Mouse (Mus musculus) forebrain, embryonic 14.5 days (tissue): ENCODE measurements around the gene Pcgf1. TPM values are rescaled to one million over a fixed set of nuclear protein-coding genes. Genes with fewer than 3 reads are reported as not detected.

ENCODE experiments used
- ATAC-seq: fragments of 200-750 bp; cut with Nextera tagmentation; 2 replicates; pipeline ENCODE4 v1.8.0; 2017; ENCODE audit warnings: mild to moderate bottlenecking, moderate library complexity
- DNase-seq: peaks from one replicate; pipeline ENCODE4 v3.0.0-alpha.2; 2015; ENCODE audit warnings: low spot score
- H3K27ac ChIP-seq: fragments of 300-500 bp; sonication (generic); 2 replicates; pipeline ENCODE4 v1.5.1; 2014; ENCODE audit warnings: low read depth, mild to moderate bottlenecking, control low read depth, low read length, moderate library complexity
- H3K27me3 ChIP-seq: fragments of 300-500 bp; sonication (generic); replicated peaks from 2 replicates; pipeline ENCODE4 v1.6.1; 2014; ENCODE audit warnings: low read length, control low read depth, mixed read lengths; ENCODE audit not compliant: control insufficient read depth, insufficient read depth
- H3K36me3 ChIP-seq: fragments of 300-500 bp; sonication (generic); 2 replicates; pipeline ENCODE4 v1.6.1; 2014; ENCODE audit warnings: low read length, control low read depth; ENCODE audit not compliant: control insufficient read depth, insufficient read depth
- H3K4me1 ChIP-seq: fragments of 300-500 bp; sonication (generic); 2 replicates; pipeline ENCODE4 v1.6.1; 2014; ENCODE audit warnings: antibody characterized with exemption, low read length, control low read depth; ENCODE audit not compliant: control insufficient read depth, insufficient read depth
- H3K4me2 ChIP-seq: fragments of 300-500 bp; sonication (generic); 2 replicates; pipeline ENCODE4 v1.6.1; 2014; ENCODE audit warnings: mild to moderate bottlenecking, control low read depth, low read length
- H3K4me3 ChIP-seq: fragments of 300-500 bp; sonication (generic); 2 replicates; pipeline ENCODE4 v1.5.1; 2014; ENCODE audit warnings: low read depth, low read length, control low read depth
- H3K9ac ChIP-seq: fragments of 300-500 bp; sonication (generic); 2 replicates; pipeline ENCODE4 v1.6.1; 2014; ENCODE audit warnings: mild to moderate bottlenecking, low read length, control low read depth, moderate library complexity
- H3K9me3 ChIP-seq: fragments of 300-500 bp; sonication (generic); replicated peaks from 2 replicates; pipeline ENCODE4 v1.6.1; 2016; ENCODE audit warnings: low read length, control low read depth, mixed read lengths; ENCODE audit not compliant: control insufficient read depth
- WGBS: fragments of 180-500 bp; shearing (Covaris S2); extraction: QIAGEN DNeasy Blood & Tissue Kit; methylation state at CpG from one replicate; pipeline ENCODE4 v1.1.7; 2014; 5-methylcytosine and 5-hydroxymethylcytosine counted together
- polyA plus RNA-seq: library from polyadenylated mRNA; unstranded; fragments of >200 nt; fragmentation: Nextera tagmentation; extraction: Ambion mirVana; gene quantifications from 2 replicates; pipeline ENCODE4 v1.2.1, GENCODE M21; 2014

The Pcgf1 gene
- polyA plus RNA-seq, 1 experiment from 2014 or later, result 56.1 TPM

DNA sequence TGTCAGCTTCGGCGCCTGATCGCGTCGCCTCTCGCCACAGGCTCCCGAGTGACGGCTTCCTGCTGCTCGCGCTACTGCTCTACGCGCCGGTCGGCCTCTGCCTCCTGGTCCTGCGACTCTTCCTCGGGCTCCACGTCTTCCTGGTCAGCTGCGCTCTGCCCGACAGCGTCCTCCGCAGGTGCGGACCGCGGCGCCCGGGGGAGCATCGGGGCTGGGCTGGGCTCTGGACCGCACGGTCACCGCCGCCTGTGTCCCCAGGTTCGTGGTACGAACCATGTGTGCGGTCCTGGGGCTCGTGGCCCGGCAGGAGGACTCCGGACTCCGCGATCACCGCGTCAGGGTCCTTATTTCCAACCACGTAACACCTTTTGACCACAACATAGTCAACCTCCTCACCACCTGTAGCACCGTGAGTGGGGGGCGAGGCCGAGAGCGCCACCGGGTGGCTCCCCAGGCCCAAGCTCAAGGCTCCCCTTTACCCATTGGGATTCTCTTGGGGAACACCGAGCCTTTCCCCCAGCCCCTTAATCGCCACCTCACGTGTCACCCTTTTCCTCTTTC is 22.7 kb upstream of the Pcgf1 start, which contains the start of gene Htra2:
Htra2 (minus strand) TSS at position 403 of the 561 bp plus-strand sequence.
- Histone ChIP-seq H3K9ac (peak within 1 kb of the TSS; percentile 90), H3K9me3 (no peaks in the 10 kb centered on the region), H3K36me3 (peaks cover 28% of the 10 kb centered on the region), H3K4me3 (peak within 1 kb of the TSS; percentile 96), H3K27ac (peak within 1 kb of the TSS; percentile 82), H3K27me3 (no peaks in the 10 kb centered on the region), H3K4me2 (peak within 1 kb of the TSS; percentile 87), H3K4me1 (peaks cover 18% of the 10 kb centered on the region)
- ATAC-seq (peak; percentile 43; the same call in 1 of the 2 replicates), DNase-seq (no peak)
- WGBS, result under 1% methylated on average over 48 of the region's 50 CpGs

DNA sequence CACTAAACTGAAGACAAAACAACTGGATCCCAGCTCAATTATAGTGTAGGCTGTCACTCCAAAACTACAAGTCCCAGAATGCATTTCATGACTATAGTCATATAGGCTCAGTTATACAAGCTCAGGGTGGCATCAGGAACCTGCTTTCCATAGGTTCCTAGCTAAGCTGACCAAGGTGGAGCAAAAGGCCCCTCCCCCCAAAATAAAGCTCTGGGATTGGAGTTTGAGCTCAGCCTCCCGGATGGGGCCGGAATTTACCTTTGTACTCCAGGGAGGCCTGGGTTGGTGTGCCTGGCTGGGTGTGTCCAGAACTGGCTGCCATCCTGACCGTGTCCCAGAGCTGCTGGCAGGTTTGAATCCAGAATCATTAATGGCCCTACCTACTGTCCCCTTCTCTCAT is 19.9 kb upstream of the Pcgf1 start, which contains the start of gene Dqx1:
Dqx1 (plus strand) TSS at position 55 of the 400 bp plus-strand sequence.
- Histone ChIP-seq H3K4me3 (no peak within 1 kb of the TSS), H3K9ac (no peak within 1 kb of the TSS), H3K9me3 (no peaks in the 10 kb centered on the region), H3K36me3 (peaks cover 15% of the 10 kb centered on the region), H3K4me2 (no peak within 1 kb of the TSS), H3K4me1 (peaks cover 15% of the 10 kb centered on the region), H3K27ac (no peak within 1 kb of the TSS), H3K27me3 (peaks cover 9% of the 10 kb centered on the region)
- ATAC-seq (no peak), DNase-seq (peak; percentile 42)
- WGBS, result 45% methylated on average over 3 of the region's 3 CpGs

DNA sequence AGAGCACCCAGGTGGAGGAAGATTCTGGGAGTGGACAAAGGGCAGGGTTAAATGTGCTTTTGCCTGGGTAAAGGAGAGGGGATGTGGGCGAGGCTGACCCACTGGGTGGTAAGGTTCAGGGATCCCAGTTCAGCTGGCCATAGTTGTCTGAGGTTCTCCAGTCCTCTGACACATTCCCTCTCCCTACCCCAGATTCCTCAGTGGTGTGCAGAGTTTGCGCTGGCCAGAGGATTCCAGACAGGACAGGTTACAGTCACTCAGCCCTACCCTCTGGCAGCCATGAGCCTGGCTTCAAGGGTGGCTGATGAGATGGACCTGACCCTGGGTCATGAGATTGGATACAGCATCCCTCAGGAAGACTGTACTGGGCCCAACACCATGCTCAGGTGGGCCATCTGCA is 18.9 kb upstream of the Pcgf1 start:
- Histone ChIP-seq H3K4me1 (peaks cover 8% of the 10 kb centered on the region), H3K4me2 (no peak overlapping the region), H3K27me3 (peaks cover 16% of the 10 kb centered on the region), H3K36me3 (peaks cover 15% of the 10 kb centered on the region), H3K9me3 (no peaks in the 10 kb centered on the region), H3K27ac (no peak overlapping the region), H3K4me3 (no peak overlapping the region), H3K9ac (no peak overlapping the region)
- 63% methylated on average over 2 of the region's 2 CpGs for WGBS
- DNase-seq (no peak), ATAC-seq (no peak)

DNA sequence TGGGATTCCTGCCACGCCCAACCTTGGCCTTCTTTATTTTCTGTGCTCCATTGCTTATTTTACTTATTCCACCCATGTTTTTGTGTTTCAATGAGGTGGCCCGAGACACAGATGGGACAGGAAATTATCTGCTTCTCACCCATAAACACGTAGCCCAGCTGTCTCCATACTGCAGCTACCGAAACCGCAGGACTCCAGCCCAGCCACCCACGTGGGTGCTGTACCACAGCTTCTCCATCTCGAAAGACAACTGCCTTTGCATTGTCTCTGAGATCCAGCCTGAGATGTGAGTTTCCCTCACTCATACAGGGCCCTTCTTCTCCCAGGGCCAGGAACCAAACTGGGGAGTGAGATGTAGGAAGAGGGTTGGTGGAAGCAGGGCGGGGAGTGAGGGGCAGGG is 11.7 kb upstream of the Pcgf1 start:
- Histone ChIP-seq H3K4me3 (no peak overlapping the region), H3K4me1 (no peaks in the 10 kb centered on the region; the same call in 1 of the 2 replicates), H3K27ac (no peak overlapping the region), H3K4me2 (no peak overlapping the region), H3K9ac (no peak overlapping the region), H3K36me3 (no peaks in the 10 kb centered on the region), H3K9me3 (no peaks in the 10 kb centered on the region), H3K27me3 (peaks cover 80% of the 10 kb centered on the region)
- 33% methylated on average over 8 of the region's 8 CpGs for WGBS
- no peak for DNase-seq
- ATAC-seq, result no peak

DNA sequence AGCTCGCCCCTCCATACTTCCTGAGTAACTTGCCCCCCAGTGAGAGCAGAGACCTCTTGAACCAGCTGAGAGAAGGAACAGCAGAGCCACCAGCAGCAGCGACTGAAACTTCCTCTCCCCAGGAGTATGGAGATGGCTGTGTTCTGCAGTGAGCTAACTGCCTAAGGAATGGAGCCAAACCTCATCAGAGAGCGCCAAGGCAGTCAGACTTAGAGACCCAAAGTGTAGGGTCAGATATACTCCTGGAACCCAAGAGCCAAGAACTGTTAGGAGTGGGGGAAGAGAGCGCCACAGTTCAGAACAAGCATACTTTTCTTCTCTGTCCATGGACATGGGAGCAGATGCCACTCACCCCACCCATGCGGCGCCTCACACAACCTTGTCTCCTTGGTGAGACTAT is 11.2 kb upstream of the Pcgf1 start:
- Histone ChIP-seq H3K27me3 (peaks cover 85% of the 10 kb centered on the region), H3K4me2 (no peak overlapping the region), H3K9ac (no peak overlapping the region), H3K4me1 (no peaks in the 10 kb centered on the region; the same call in 1 of the 2 replicates), H3K4me3 (no peak overlapping the region), H3K27ac (no peak overlapping the region), H3K36me3 (no peaks in the 10 kb centered on the region), H3K9me3 (no peaks in the 10 kb centered on the region)
- DNase-seq (no peak), ATAC-seq (no peak)
- 30% methylated on average over 6 of the region's 6 CpGs for WGBS

DNA sequence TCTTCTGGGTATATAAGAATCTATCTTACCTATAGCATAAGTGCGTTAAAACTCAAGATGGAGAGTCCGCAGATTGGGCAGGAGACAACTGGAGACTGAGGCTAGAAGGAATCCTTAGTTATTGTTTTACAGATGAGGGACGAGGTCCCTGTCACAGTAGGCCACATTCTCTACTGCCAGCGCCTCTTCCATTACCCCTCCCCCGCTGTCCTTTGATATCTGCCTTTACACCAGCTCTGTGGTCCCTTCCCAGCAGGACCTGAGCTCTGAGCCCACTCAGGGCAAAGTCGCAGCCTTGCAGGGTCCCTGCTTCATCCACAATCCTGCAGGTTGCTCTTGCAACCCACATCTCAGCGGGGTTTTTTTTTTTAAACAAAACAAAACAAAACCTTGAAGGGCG is 9.4 kb upstream of the Pcgf1 start:
- no peak overlapping the region for H3K4me2 ChIP-seq

DNA sequence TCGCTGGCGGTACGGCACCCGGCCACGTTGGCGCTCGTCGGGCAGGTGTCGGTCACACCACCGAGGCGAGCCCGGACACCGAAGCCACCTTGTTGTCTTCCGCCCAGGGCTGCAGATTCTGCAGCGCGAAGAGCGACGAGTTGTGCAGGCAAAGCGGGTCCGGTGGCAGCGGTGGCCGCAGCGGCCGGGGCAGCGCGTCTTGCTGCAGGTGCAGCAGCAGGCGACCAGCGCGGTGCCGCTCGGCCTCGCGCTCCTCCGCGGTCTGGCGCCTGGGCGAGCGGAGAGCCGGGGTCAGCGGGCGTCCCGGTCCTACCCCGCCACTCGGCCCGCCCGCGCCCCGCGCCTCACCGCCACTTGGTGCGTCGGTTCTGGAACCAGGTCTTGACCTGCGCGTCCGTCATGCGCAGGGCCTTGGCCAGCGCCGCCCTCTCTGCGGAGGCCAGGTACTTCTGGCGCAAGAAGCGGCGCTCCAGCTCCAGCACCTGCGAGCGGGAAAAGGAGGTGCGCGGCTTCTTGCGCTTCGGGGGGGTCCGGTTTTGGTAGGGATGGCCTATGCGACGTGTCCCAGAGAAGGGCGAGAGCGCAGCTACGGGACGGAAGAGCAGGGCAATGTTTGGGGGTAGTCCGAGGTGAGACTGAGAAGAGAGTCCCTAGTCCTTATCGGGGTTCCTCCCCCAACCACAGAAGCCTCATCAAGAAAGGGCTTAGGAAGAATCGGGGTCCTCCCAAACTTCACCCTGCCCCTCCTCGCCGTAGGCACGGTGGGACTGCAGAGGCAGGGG is 8.8 kb upstream of the Pcgf1 start:
- H3K36me3 ChIP-seq, result no peaks in the 10 kb centered on the region
- peak overlapping the region; percentile 10; the same call in 1 of the 2 replicates for H3K4me3 ChIP-seq
- ATAC-seq (no peak), DNase-seq (no peak)
- H3K27me3 ChIP-seq, result peaks cover 94% of the 10 kb centered on the region
- under 1% methylated on average over 71 of the region's 81 CpGs for WGBS
- no peak overlapping the region for H3K9ac ChIP-seq
- H3K9me3 ChIP-seq, result no peaks in the 10 kb centered on the region
- H3K4me2 ChIP-seq, result 0 out of 2 replicates have a peak overlapping the region, but pooled peaks have one; percentile 18
- H3K27ac ChIP-seq, result no peak overlapping the region
- no peaks in the 10 kb centered on the region; the same call in 1 of the 2 replicates for H3K4me1 ChIP-seq

More for the DNA sequence above, 9.4 kb upstream of the Pcgf1 start:
- Histone ChIP-seq H3K36me3 (no peaks in the 10 kb centered on the region), H3K27me3 (peaks cover 93% of the 10 kb centered on the region), H3K4me3 (peak overlapping the region; percentile 10; the same call in 1 of the 2 replicates), H3K27ac (no peak overlapping the region), H3K9ac (no peak overlapping the region), H3K4me1 (no peaks in the 10 kb centered on the region; the same call in 1 of the 2 replicates), H3K9me3 (no peaks in the 10 kb centered on the region)
- DNase-seq (no peak), ATAC-seq (no peak)
- WGBS, result 6% methylated on average over 8 of the region's 8 CpGs

DNA sequence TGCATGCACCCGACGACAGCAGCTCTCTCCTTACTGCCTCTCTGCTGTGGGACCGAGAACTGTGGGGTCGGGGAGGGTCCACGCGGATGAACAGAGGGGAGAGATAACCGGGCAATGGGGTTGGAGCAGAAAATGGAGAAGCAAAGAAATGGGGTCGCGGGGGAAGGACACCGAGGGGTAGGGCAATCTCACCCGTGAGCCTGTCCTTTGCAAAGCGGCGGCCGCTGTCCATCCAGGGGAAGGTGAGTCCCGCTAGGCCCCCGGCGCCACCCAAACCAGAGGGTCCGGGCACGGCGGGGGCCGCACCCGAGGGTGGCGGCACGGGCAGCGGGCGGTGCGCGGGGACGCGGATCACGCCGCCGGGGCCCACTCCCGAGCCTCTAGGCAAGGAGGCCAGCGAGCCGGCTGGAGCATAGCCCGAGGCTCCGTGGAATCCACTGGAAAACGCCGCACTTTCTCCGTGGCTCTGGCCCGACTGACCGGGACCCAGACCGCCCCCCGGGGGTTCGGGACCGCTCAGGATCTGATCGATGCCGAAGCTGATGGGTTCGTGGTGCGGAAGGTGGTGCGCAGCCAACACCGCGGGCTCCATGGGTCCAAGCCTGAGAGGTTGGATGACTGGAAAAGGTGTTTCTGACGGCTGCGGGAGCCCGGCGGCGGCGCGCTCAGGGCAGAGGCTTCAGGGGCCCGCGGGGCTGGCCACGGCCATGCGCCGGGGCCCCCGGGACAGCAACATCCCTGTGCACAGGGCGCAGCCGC is 8.0 kb upstream of the Pcgf1 start:
- Histone ChIP-seq H3K27ac (no peak overlapping the region), H3K4me2 (0 out of 2 replicates have a peak overlapping the region, but pooled peaks have one; percentile 16), H3K9ac (no peak overlapping the region), H3K4me3 (0 out of 2 replicates have a peak overlapping the region, but pooled peaks have one; percentile 9), H3K9me3 (no peaks in the 10 kb centered on the region), H3K27me3 (peaks cover 91% of the 10 kb centered on the region), H3K36me3 (no peaks in the 10 kb centered on the region), H3K4me1 (no peaks in the 10 kb centered on the region; the same call in 1 of the 2 replicates)
- 1% methylated on average over 51 of the region's 69 CpGs for whole genome bisulfite sequencing
- DNase-seq (no peak), ATAC-seq (0 out of 2 replicates have a peak, but pooled peaks have one; percentile 16)
